Mouse (Mus musculus): Measurements from ENCODE around the gene Grb2. TPM values are rescaled to one million over a fixed set of nuclear protein-coding genes. Genes with fewer than 3 reads are reported as not detected.

Grb2 gene
- total RNA-seq, 2 experiments from 2014 or later, result 218 to 220 TPM

- intact Hi-C loops (cut with DNase I), result no loop called here
- DNase-seq, result peak; percentile 81
Measured at GRCm38 (mm10) chr11:115612410-115613137, 95.8 kb downstream of the Grb2 start, which contains the start of gene Mif4gd. TSS of gene Mif4gd (minus strand) at chr11:115612969.

GRCm38 (mm10) chr11:115612059-115612409 is 96.4 kb downstream of the Grb2 start:
- peak; percentile 85 for DNase-seq
- intact Hi-C loops (cut with DNase I), result no loop called here

GRCm38 (mm10) chr11:115611173-115611572 is 97.2 kb downstream of the Grb2 start:
- DNase-seq, result no peak
- intact Hi-C loops (cut with DNase I), result no loop called here

- intact Hi-C loops (cut with DNase I), result no loop called here
- DNase-seq, result no peak
Measured at GRCm38 (mm10) chr11:115609576-115609975, 98.8 kb downstream of the Grb2 start.

GRCm38 (mm10) chr11:115608421-115609399 is 99.7 kb downstream of the Grb2 start:
- peak; percentile 82 for DNase-seq
- intact Hi-C loops (cut with DNase I), result no loop called here

- intact Hi-C loops (cut with DNase I), result no loop called here
- DNase-seq, result no peak
Measured at GRCm38 (mm10) chr11:115606733-115607132, 101.7 kb downstream of the Grb2 start.

GRCm38 (mm10) chr11:115604304-115604696 is 104.1 kb downstream of the Grb2 start:
- intact Hi-C loops (cut with DNase I), result no loop called here
- DNase-seq, result peak; percentile 33

- intact Hi-C loops (cut with DNase I), result no loop called here
- peak; percentile 91 for DNase-seq
Measured at GRCm38 (mm10) chr11:115603476-115604303, 104.7 kb downstream of the Grb2 start, which contains the start of the genes Mrps7 and Gga3. TSS of gene Mrps7 (plus strand) at chr11:115603925. TSS of gene Gga3 (minus strand) at chr11:115604051.

- no peak for DNase-seq
- intact Hi-C loops (cut with DNase I), result no loop called here
Measured at GRCm38 (mm10) chr11:115603128-115603475, 105.3 kb downstream of the Grb2 start.

GRCm38 (mm10) chr11:115601174-115601573 is 107.2 kb downstream of the Grb2 start:
- intact Hi-C loops (cut with DNase I), result no loop called here

GRCm38 (mm10) chr11:115600743-115601142 is 107.7 kb downstream of the Grb2 start:
- intact Hi-C loops (cut with DNase I), result no loop called here
- DNase-seq, result no peak

More at GRCm38 (mm10) chr11:115601174-115601573, 107.2 kb downstream of the Grb2 start:
- no peak for DNase-seq

- DNase-seq, result no peak
- intact Hi-C loops (cut with DNase I), result no loop called here
Measured at GRCm38 (mm10) chr11:115599722-115600121, 108.7 kb downstream of the Grb2 start.

GRCm38 (mm10) chr11:115598309-115598708 is 110.1 kb downstream of the Grb2 start:
- intact Hi-C loops (cut with DNase I), result no loop called here
- DNase-seq, result no peak

GRCm38 (mm10) chr11:115595209-115595608 is 113.2 kb downstream of the Grb2 start:
- DNase-seq, result no peak
- intact Hi-C loops (cut with DNase I), result no loop called here

Other genes with a start within 250 kb of the Grb2 start
- gene Slc16a5, start 246.1 kb downstream of the Grb2 start, total RNA-seq (2021), result not detected
- gene Armc7, start 232.9 kb downstream of the Grb2 start, total RNA-seq (2021), result 10 to 100 TPM in 1 of 2 experiments, 1 to 10 TPM in 1; 9.9 to 10.2 TPM
- 10 to 100 TPM; 57.4 to 70.8 TPM for gene Nt5c, start 216.7 kb downstream of the Grb2 start, total RNA-seq (2021)
- gene Jpt1, start 194.2 kb downstream of the Grb2 start, total RNA-seq (2021), result 100 to 1,000 TPM; 803 to 865 TPM
- 100 to 1,000 TPM; 439 to 466 TPM for gene Sumo2, start 172.3 kb downstream of the Grb2 start, total RNA-seq (2021)
- gene Nup85, start 144.2 kb downstream of the Grb2 start, total RNA-seq (2021), result 10 to 100 TPM; 66.6 to 73.4 TPM
- gene Mrps7, start 104.7 kb downstream of the Grb2 start, total RNA-seq (2021), result 10 to 100 TPM; 43.0 to 44.1 TPM
- gene Gga3, start 104.5 kb downstream of the Grb2 start, total RNA-seq (2021), result 10 to 100 TPM; 83.9 to 85.2 TPM
- gene Mif4gd, start 95.6 kb downstream of the Grb2 start, total RNA-seq (2021), result 10 to 100 TPM; 13.3 to 14.1 TPM
- 10 to 100 TPM; 55.3 to 56.6 TPM for gene Slc25a19, start 80.3 kb downstream of the Grb2 start, total RNA-seq (2021)
- 10 to 100 TPM; 37.3 to 44.1 TPM for gene Tmem94, start 56.8 kb upstream of the Grb2 start, total RNA-seq (2021)
- gene Caskin2, start 105.0 kb upstream of the Grb2 start, total RNA-seq (2021), result 10 to 100 TPM; 13.4 to 14.5 TPM
- gene Tsen54, start 106.1 kb upstream of the Grb2 start, total RNA-seq (2021), result 10 to 100 TPM; 15.1 to 19.1 TPM
- 1 to 10 TPM; 1.1 to 2.4 TPM for gene Llgl2, start 115.5 kb upstream of the Grb2 start, total RNA-seq (2021)
- under 1 TPM in 1 of 2 experiments, not detected in 1; 0.28 TPM for gene Myo15b, start 149.8 kb upstream of the Grb2 start, total RNA-seq (2021)
- gene Smim5, start 191.4 kb upstream of the Grb2 start, total RNA-seq (2021), result not detected
- gene Smim6, start 203.4 kb upstream of the Grb2 start, total RNA-seq (2021), result not detected
- 10 to 100 TPM; 51.3 to 67.4 TPM for gene Sap30bp, start 224.7 kb upstream of the Grb2 start, total RNA-seq (2021)
- gene Recql5, start 224.9 kb upstream of the Grb2 start, total RNA-seq (2021), result 10 to 100 TPM; 20.4 to 22.1 TPM

All from left cerebral cortex, postnatal 4 days (tissue).